Mouse (Mus musculus): ENCODE measurements around the gene Mrpl10.

DNA sequence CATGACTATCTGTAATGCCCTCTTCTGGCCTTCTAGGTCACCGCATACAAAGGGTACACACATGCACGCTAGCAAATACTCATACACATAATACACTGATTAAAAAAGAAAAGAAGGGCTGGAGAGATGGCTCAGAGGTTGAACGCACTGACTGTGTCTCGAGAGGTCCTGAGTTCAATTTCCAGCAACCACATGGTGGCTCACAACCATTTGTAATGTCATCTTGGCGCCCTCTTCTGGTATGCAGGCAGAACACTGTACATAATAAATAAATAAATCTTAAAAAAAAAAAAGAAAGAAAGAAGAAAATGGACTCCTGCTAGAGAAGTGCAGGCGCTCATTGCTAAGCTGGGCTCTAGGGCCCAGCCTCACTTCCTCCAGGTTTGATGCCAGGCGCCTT, 4.5 kb downstream of the Mrpl10 start:
- peak; percentile 52 for TF ChIP-seq CTCF (IDR thresholded peaks at IDR 0.05; ENCODE audit: low read depth)
- TF ChIP-seq EP300 (optimal IDR thresholded peaks at IDR 0.05), result no peak
